Mouse (Mus musculus) midbrain, embryonic 12.5 days (tissue): ENCODE measurements at regions not wholly inside any gene's neighbourhood (a gene's known extent, or its start where the extent isn't known, plus 50 kb on each side); places are given as distances from the start of the nearest gene placed in this dataset.
A peak's percentile ranks its signal among the peaks of the same experiment; 100 is the strongest.

Source experiments
- ATAC-seq: fragments of 200-750 bp; cut with Nextera tagmentation; 2 replicates; pipeline ENCODE4 v1.8.0; 2017; ENCODE audit warnings: low read depth, moderate TSS enrichment, moderate library complexity; ENCODE audit not compliant: low FRiP score
- H3K27ac ChIP-seq: fragments of 300-500 bp; sonication (generic); replicated peaks from 2 replicates; pipeline ENCODE4 v1.5.1; 2016; ENCODE audit warnings: mild to moderate bottlenecking
- H3K27me3 ChIP-seq: fragments of 300-500 bp; sonication (generic); 2 replicates; pipeline ENCODE4 v1.6.1; 2016; ENCODE audit warnings: mild to moderate bottlenecking
- H3K36me3 ChIP-seq: fragments of 300-500 bp; sonication (generic); 2 replicates; pipeline ENCODE4 v1.6.1; 2016
- H3K4me1 ChIP-seq: fragments of 300-500 bp; sonication (generic); 2 replicates; pipeline ENCODE4 v1.6.1; 2016
- H3K4me2 ChIP-seq: fragments of 300-500 bp; sonication (generic); replicated peaks from 2 replicates; pipeline ENCODE4 v1.6.1; 2016; ENCODE audit warnings: mild to moderate bottlenecking, moderate library complexity
- H3K4me3 ChIP-seq: fragments of 300-500 bp; sonication (generic); 2 replicates; pipeline ENCODE4 v1.5.1; 2016; ENCODE audit warnings: mild to moderate bottlenecking
- H3K9ac ChIP-seq: fragments of 300-500 bp; sonication (generic); replicated peaks from 2 replicates; pipeline ENCODE4 v1.6.1; 2016; ENCODE audit warnings: mild to moderate bottlenecking, moderate library complexity
- H3K9me3 ChIP-seq: fragments of 300-500 bp; sonication (generic); 2 replicates; pipeline ENCODE4 v1.6.1; 2016; ENCODE audit warnings: mild to moderate bottlenecking
- WGBS: fragments of 180-500 bp; shearing (Covaris S2); methylation state at CpG from one replicate; pipeline ENCODE4 v1.1.7; 2016; 5-methylcytosine and 5-hydroxymethylcytosine counted together

- H3K4me3 ChIP-seq, result peak overlapping the region; percentile 40
- WGBS, result 3% methylated on average over 14 of the region's 14 CpGs
- peak overlapping the region; percentile 52; the same call in 1 of the 2 replicates for H3K9ac ChIP-seq
- no peaks in the 10 kb centered on the region for H3K9me3 ChIP-seq
- 0 out of 2 replicates have a peak, but pooled peaks cover 2% of the 10 kb centered on the region for H3K4me1 ChIP-seq
- H3K4me2 ChIP-seq, result peak overlapping the region; percentile 58
- no peaks in the 10 kb centered on the region for H3K36me3 ChIP-seq
- peak; percentile 95 for ATAC-seq
- no peaks in the 10 kb centered on the region for H3K27me3 ChIP-seq
- 0 out of 2 replicates have a peak overlapping the region, but pooled peaks have one; percentile 4 for H3K27ac ChIP-seq
Measured at GRCm38 (mm10) chr11:39794183-39794652, 900.8 kb downstream of the Mat2b start.

DNA sequence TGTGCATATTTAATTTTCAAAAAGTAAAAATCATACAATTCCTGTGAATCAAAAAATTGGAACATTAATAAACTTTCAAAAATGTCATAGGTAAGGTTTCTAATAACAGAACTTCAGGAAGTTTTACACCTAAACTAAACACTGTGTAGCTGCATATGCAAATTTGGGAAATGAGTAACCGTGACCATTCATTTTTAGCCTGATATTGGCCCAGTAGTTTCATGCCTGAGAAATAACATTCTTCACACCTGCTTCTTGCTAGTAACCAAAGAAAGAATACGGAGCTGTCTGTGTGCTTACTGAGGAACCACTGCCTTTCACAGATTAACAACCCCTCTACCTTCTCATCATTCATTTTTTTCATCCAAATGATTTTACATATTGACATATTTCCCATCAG, 902.9 kb downstream of the Mat2b start:
- Histone ChIP-seq H3K4me3 (no peak overlapping the region), H3K27me3 (no peaks in the 10 kb centered on the region), H3K9me3 (no peaks in the 10 kb centered on the region), H3K9ac (no peak overlapping the region), H3K27ac (no peak overlapping the region), H3K4me1 (0 out of 2 replicates have a peak, but pooled peaks cover 2% of the 10 kb centered on the region), H3K4me2 (no peak overlapping the region), H3K36me3 (no peaks in the 10 kb centered on the region)
- no peak for ATAC-seq
- 85% methylated on average over 2 of the region's 2 CpGs for WGBS
